Mouse (Mus musculus) subcutaneous adipose tissue, adult 2 months (tissue): ENCODE results near the gene Sycp1. TPM values are rescaled to one million over a fixed set of nuclear protein-coding genes. Genes with fewer than 3 reads are reported as not detected.

Experiments
- polyA plus RNA-seq: library from polyadenylated mRNA; depleted of rRNA; stranded (reverse); fragments of >200 nt; gene quantifications from 2 replicates; pipeline ENCODE4 v1.2.3, GENCODE M21; 2012; ENCODE audit warnings: low replicate concordance; rRNA removed

The Sycp1 gene
- polyA plus RNA-seq: not detected in 2 replicates

DNA sequence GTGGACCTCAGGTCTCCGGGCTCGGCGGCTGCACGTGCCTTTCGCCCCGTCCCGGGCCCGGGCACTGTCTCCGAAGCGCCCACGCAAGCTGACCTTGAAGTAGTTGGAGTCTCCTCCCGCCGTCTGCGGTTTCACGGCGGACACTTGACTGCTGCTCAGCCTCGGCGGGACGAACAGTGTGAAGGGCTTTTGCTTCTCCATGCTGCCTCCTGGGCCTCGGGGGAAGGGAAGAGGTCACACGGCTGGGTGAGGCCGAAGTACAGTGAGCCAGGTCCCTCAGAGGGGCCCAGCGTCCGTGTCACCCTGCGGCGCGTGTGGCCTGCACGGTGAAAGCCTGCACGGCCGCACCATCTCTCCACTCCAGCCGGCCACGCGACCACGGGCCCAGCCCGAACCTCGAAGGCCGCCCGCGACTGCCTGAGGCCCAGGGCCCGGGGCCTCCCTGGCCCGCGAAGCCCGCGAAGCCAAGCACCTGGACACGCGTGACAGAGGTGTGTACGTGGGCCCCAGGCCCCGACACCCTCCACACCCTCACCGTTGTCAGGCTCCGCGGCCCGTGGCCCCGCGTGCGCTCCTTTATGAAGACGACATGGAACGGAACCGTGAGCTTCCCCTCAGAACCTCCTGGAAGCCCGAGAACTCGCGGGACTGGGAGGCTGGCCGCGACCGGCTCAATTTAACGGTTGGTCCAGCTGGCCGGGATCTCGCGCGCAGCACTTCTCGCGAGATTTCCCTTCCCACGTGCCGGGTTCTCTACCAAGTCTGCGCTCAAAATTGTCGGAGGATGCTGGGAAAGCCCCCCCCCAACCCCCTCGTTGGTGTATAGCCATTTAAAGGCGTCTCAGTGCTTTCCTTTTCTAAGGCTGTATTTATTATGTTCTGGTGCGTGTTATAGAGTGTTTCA lies at the start of gene Sycp1:
Gene Sycp1 (minus strand): TSS at position 650 of the 904 bp plus-strand sequence.

GRCm38 (mm10) chr3:102964033-102964432 lies 28.1 kb upstream of the Sycp1 start, which contains the start of gene Nr1h5:
Gene Nr1h5, minus strand, starts transcription at chr3:102964133.

DNA sequence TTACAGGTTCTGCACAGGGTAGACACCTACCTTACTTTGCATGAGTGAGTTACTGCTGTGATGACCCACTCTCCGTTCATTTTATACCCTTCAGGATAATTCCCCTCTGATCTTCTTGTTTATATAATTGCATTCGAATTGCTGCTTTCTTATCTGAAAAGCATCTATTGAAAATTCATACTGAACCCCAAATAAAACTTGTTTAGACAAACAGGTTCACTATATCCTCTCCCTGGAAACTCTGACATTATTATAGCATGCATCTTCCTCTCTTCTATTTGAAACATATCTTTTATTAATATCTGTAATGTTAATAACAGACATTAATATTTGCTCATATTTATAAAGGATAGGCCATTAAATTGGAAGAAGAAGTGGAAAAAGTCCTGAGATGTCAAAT lies 153.3 kb downstream of the Sycp1 start, which contains the start of gene Tshb:
Gene Tshb (minus strand): TSS at position 101 of the 400 bp plus-strand sequence.

Other genes with a start within 250 kb of the Sycp1 start
- gene Tspan2, start 201.6 kb downstream of the Sycp1 start, polyA plus RNA-seq: 8.3 and 18.4 TPM in 2 replicates
- not detected in 2 replicates for gene Tshb, start 153.4 kb downstream of the Sycp1 start, polyA plus RNA-seq
- not detected in 2 replicates for gene Nr1h5, start 28.0 kb upstream of the Sycp1 start, polyA plus RNA-seq
- gene Sike1, start 59.6 kb upstream of the Sycp1 start, polyA plus RNA-seq: 29.1 and 42.4 TPM in 2 replicates
- gene Csde1, start 84.3 kb upstream of the Sycp1 start, polyA plus RNA-seq: 54.2 and 71.3 TPM in 2 replicates
- gene Nras, start 122.2 kb upstream of the Sycp1 start, polyA plus RNA-seq: 27.8 and 36.2 TPM in 2 replicates
- gene Ampd1, start 137.9 kb upstream of the Sycp1 start, polyA plus RNA-seq: 0.06 TPM in 1 of 2 replicates, not detected in the other
- gene Dennd2c, start 166.5 kb upstream of the Sycp1 start, polyA plus RNA-seq: 0.97 and 1.3 TPM in 2 replicates
- gene Bcas2, start 235.6 kb upstream of the Sycp1 start, polyA plus RNA-seq: 17.1 and 29.1 TPM in 2 replicates